Mouse (Mus musculus): ENCODE measurements at regions not wholly inside any gene's neighbourhood (a gene's known extent, or its start where the extent isn't known, plus 50 kb on each side); places are given as distances from the start of the nearest gene placed in this dataset.

- DNase-seq, result no peak
- intact Hi-C loops (cut with DNase I), result no loop called here
Observed at GRCm38 (mm10) chr2:47926620-47927019, 887.3 kb upstream of the Acvr2a start.

- DNase-seq, result peak; percentile 2
- intact Hi-C loops (cut with DNase I), result no loop called here
Observed at GRCm38 (mm10) chr2:47945061-47945460, 868.8 kb upstream of the Acvr2a start.

GRCm38 (mm10) chr2:47991132-47991531, 822.8 kb upstream of the Acvr2a start:
- intact Hi-C loops (cut with DNase I), result loop anchor here (10.0 kb wide), 1 partner anchor 824 kb away; the partner anchor contains the start of gene Acvr2a
- DNase-seq, result no peak

GRCm38 (mm10) chr2:47994185-47994584, 819.7 kb upstream of the Acvr2a start:
- intact Hi-C loops (cut with DNase I), result loop anchor here (10.0 kb wide), 1 partner anchor 821 kb away; the partner anchor contains the start of gene Acvr2a
- peak; percentile 10 for DNase-seq

GRCm38 (mm10) chr2:48001230-48001629, 812.7 kb upstream of the Acvr2a start:
- DNase-seq, result no peak
- intact Hi-C loops (cut with DNase I), result loop anchor here (5.0 kb wide), 1 partner anchor 886 kb away; no protein-coding TSS in a partner anchor

- peak; percentile 6 for DNase-seq
- intact Hi-C loops (cut with DNase I), result loop anchor here (5.0 kb wide), 1 partner anchor 885 kb away; no protein-coding TSS in a partner anchor
Observed at GRCm38 (mm10) chr2:48001800-48002507, 812.0 kb upstream of the Acvr2a start.

GRCm38 (mm10) chr2:48010308-48010707, 803.6 kb upstream of the Acvr2a start:
- intact Hi-C loops (cut with DNase I), result no loop called here
- DNase-seq, result no peak

GRCm38 (mm10) chr2:48027559-48027958, 786.4 kb upstream of the Acvr2a start:
- intact Hi-C loops (cut with DNase I), result no loop called here
- peak; percentile 32 for DNase-seq

- intact Hi-C loops (cut with DNase I), result no loop called here
- no peak for DNase-seq
Observed at GRCm38 (mm10) chr2:48061375-48061774, 752.5 kb upstream of the Acvr2a start.

GRCm38 (mm10) chr2:48063436-48063835, 750.5 kb upstream of the Acvr2a start:
- intact Hi-C loops (cut with DNase I), result no loop called here
- DNase-seq, result peak; percentile 83

GRCm38 (mm10) chr2:48065162-48065561, 748.7 kb upstream of the Acvr2a start:
- peak; percentile 15 for DNase-seq
- intact Hi-C loops (cut with DNase I), result no loop called here

GRCm38 (mm10) chr2:48082120-48082799, 731.6 kb upstream of the Acvr2a start:
- no peak for DNase-seq
- intact Hi-C loops (cut with DNase I), result no loop called here

- intact Hi-C loops (cut with DNase I), result no loop called here
- no peak for DNase-seq
Observed at GRCm38 (mm10) chr2:48098287-48098686, 715.6 kb upstream of the Acvr2a start.

- peak; percentile 33 for DNase-seq
- intact Hi-C loops (cut with DNase I), result no loop called here
Observed at GRCm38 (mm10) chr2:48098931-48099531, 714.9 kb upstream of the Acvr2a start.

- peak; percentile 4 for DNase-seq
- intact Hi-C loops (cut with DNase I), result no loop called here
Observed at GRCm38 (mm10) chr2:48123662-48124061, 690.2 kb upstream of the Acvr2a start.

GRCm38 (mm10) chr2:48138051-48138611, 675.8 kb upstream of the Acvr2a start:
- intact Hi-C loops (cut with DNase I), result no loop called here
- no peak for DNase-seq

- no peak for DNase-seq
Observed at GRCm38 (mm10) chr2:48141281-48141680, 672.6 kb upstream of the Acvr2a start.

GRCm38 (mm10) chr2:48154706-48155105, 659.2 kb upstream of the Acvr2a start:
- DNase-seq, result no peak
- intact Hi-C loops (cut with DNase I), result no loop called here

More at GRCm38 (mm10) chr2:48141281-48141680, 672.6 kb upstream of the Acvr2a start:
- intact Hi-C loops (cut with DNase I), result no loop called here

GRCm38 (mm10) chr2:48172626-48173025, 641.3 kb upstream of the Acvr2a start:
- intact Hi-C loops (cut with DNase I), result no loop called here

GRCm38 (mm10) chr2:48186161-48186560, 627.7 kb upstream of the Acvr2a start:
- intact Hi-C loops (cut with DNase I), result no loop called here
- DNase-seq, result no peak

More at GRCm38 (mm10) chr2:48172626-48173025, 641.3 kb upstream of the Acvr2a start:
- DNase-seq, result no peak

- intact Hi-C loops (cut with DNase I), result no loop called here
- peak; percentile 85 for DNase-seq
Observed at GRCm38 (mm10) chr2:48186609-48187008, 627.3 kb upstream of the Acvr2a start.

Measured in left cerebral cortex, postnatal 4 days (tissue).